Mouse (Mus musculus): ENCODE measurements around the gene Cnot6l.

The Cnot6l gene

GRCm38 (mm10) chr5:96161578-96162398 is 2.2 kb downstream of the Cnot6l start:
- peak; percentile 66 for DNase-seq (ENCODE audit: extremely low spot score)

- no peak for DNase-seq (ENCODE audit: extremely low spot score)
Measured at GRCm38 (mm10) chr5:96161263-96161577, 2.8 kb downstream of the Cnot6l start.

GRCm38 (mm10) chr5:96160467-96161262 is 3.3 kb downstream of the Cnot6l start:
- peak; percentile 54 for DNase-seq (ENCODE audit: extremely low spot score)

- DNase-seq (ENCODE audit: extremely low spot score) = no peak
Measured at GRCm38 (mm10) chr5:96142351-96142750, 21.6 kb downstream of the Cnot6l start.

GRCm38 (mm10) chr5:96130683-96131082 is 33.3 kb downstream of the Cnot6l start:
- DNase-seq (ENCODE audit: extremely low spot score) = no peak

GRCm38 (mm10) chr5:96126856-96127255 is 37.1 kb downstream of the Cnot6l start:
- no peak for DNase-seq (ENCODE audit: extremely low spot score)

- DNase-seq (ENCODE audit: extremely low spot score) = no peak
Measured at GRCm38 (mm10) chr5:96114943-96115342, 49.0 kb downstream of the Cnot6l start.

- DNase-seq (ENCODE audit: extremely low spot score) = no peak
Measured at GRCm38 (mm10) chr5:96104644-96105043, 59.3 kb downstream of the Cnot6l start.

- no peak for DNase-seq (ENCODE audit: extremely low spot score)
Measured at GRCm38 (mm10) chr5:96091468-96091867, 72.5 kb downstream of the Cnot6l start.

GRCm38 (mm10) chr5:96085324-96085723 is 78.6 kb downstream of the Cnot6l start:
- DNase-seq (ENCODE audit: extremely low spot score) = no peak

GRCm38 (mm10) chr5:96079026-96079425 is 84.9 kb downstream of the Cnot6l start:
- no peak for DNase-seq (ENCODE audit: extremely low spot score)

- DNase-seq (ENCODE audit: extremely low spot score) = no peak
Measured at GRCm38 (mm10) chr5:96065591-96065990, 98.4 kb downstream of the Cnot6l start.

- no peak for DNase-seq (ENCODE audit: extremely low spot score)
Measured at GRCm38 (mm10) chr5:96042492-96042891, 121.5 kb downstream of the Cnot6l start.

- no peak for DNase-seq (ENCODE audit: extremely low spot score)
Measured at GRCm38 (mm10) chr5:96041507-96042104, 122.4 kb downstream of the Cnot6l start.

GRCm38 (mm10) chr5:96039188-96039840 is 124.7 kb downstream of the Cnot6l start:
- DNase-seq (ENCODE audit: extremely low spot score) = no peak

GRCm38 (mm10) chr5:96037684-96038121 is 126.3 kb downstream of the Cnot6l start:
- no peak for DNase-seq (ENCODE audit: extremely low spot score)

GRCm38 (mm10) chr5:96036125-96036672 is 127.8 kb downstream of the Cnot6l start:
- no peak for DNase-seq (ENCODE audit: extremely low spot score)

GRCm38 (mm10) chr5:96034101-96034500 is 129.9 kb downstream of the Cnot6l start:
- DNase-seq (ENCODE audit: extremely low spot score) = no peak

- DNase-seq (ENCODE audit: extremely low spot score) = no peak
Measured at GRCm38 (mm10) chr5:96029821-96030220, 134.2 kb downstream of the Cnot6l start.

Measured in embryo, embryonic 9.5 days (tissue).